Mouse (Mus musculus) embryo, embryonic 10.5 days (tissue): ENCODE results near the gene Aftph.

Experiments
- DNase-seq: peaks from one replicate; pipeline ENCODE4 v3.0.0-alpha.2; 2015; ENCODE audit warnings: low spot score

Gene Aftph

DNA sequence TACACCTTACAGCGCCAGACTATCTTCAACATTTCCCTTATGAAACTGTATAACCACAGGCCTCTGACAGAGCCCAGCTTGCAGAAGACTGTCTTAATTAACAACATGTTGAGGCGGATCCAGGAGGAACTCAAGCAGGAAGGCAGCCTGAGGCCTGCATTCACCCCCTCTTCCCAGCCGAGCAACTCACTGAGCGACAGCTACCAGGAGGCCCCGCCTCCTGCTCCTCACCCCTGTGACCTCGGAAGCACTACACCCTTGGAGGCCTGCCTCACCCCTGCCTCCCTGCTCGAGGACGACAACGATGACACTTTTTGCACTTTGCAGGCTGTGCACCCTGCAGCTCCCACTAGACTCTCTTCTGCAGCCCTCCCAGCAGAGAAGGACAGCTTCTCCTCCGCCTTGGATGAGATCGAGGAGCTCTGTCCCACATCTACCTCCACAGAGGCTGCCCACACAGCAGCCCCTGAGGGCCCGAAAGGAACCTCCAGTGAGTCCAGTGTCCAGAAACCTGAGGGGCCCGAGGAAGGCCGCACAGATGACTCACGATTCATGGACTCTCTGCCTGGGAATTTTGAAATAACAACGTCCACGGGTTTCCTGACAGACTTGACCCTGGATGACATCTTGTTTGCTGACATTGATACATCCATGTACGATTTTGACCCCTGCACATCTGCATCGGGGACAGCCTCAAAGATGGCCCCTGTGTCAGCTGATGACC, 93.3 kb downstream of the Aftph start:
- DNase-seq = peak; percentile 76

DNA sequence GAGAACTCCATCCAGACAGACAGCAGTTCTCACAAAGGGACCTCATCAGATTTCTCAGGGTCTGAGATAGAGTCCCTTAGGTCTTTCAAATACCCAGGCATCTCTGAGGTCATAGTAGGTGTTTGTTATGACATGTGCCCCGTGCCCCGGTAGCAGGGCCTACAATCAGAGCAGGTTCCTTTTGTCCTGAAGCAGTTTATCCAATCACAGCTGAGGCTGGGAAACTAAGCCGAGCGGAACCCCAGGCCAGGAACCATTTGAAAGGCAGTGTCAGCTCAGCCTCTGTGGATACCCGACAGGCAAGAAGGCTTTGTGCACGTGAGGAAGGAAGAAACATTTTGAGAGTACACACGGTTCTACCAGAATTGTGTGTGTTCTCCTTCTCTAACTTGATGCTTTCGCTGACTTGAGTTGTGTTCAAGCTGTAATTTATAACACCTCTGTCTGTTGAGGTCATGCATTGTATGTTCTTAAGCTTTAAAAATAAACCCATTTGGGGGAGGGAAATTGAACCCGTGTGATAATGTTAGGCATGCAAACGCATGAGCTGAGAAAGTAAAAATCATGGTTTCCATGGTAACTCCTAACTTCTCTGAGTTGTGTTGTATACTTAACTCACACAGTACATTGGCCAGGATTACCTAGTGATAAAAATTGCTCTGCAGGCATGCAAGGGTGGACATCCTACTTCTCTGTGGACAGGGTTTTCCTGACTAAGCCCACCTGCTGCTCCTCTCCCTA, 94.2 kb downstream of the Aftph start:
- DNase-seq = no peak

DNA sequence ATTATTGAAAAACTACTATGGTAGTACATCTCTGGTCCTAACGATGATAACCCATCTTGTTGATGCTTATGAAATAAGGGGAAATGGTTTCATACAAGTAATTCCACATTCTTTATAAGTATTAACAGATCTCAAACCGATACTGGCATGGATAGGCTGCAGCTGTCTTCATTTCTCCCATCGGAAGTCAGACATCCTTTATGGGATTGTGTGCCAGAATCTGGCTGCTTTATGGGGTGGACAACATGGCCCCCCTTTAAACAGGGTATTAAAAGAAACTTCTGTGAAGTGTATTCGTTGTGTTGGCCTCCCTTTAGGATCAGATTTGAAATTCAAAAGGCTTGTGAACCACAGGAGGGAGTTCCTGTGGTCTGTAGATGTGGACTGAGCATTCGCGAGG, 95.2 kb downstream of the Aftph start:
- DNase-seq = no peak

DNA sequence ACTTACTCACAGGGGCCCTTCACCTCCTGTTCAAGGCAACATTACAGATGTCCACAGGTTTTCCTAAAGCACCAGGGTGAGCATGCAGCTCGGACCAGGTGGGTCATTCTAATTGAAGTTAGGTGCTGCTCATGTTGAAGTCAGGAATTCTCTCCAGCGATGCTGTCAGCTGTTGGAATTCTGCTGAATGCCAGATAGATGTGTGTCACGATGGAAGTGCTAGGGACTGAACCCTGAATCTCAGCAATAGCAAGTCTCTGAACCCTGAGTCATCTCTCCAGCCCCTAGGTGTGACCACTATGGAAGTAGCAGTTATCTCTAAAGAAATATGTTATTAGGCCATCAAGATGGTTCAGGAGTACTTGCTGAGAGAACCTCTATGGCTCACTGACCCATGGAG, 95.9 kb downstream of the Aftph start:
- no peak for DNase-seq

DNA sequence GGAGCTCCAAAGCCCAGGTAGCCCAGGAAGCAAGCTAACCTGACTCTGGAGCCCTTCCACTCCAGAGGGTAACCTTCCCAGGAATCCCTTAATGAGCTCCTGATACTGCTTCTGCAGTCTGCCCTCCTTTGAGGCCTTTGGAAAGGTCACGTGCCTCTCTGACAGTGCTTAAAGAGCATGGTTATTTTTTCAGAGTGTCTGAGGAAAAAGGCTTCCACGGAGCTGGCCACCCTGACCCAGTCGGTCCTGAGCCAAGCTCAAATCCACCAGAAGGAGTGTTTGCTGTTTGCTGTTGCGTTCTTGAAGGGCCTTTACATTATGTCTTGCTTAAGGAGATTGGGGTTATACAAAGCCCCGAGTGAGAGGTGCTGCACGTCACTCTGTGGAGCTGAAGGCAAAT, 96.5 kb downstream of the Aftph start:
- no peak for DNase-seq

DNA sequence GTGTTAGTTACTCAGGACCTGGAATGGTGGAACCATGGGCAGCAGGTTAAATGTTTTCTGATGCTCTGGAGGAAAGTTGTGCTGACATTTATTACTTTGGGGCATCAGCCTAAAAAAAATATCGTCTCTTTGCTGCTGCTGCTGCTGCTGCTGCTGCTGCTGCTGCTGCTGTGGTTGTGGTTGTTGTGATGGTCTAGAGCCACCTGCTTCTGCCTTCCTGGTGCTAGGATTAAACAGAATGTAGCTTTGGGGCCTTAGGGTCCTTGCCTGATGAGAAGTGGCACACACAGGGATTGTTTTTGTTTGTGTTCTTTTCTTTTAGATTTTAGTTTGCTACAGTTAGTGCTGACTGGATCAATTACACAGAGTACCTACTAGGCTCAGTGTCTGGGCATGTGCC, 97.2 kb downstream of the Aftph start:
- no peak for DNase-seq

DNA sequence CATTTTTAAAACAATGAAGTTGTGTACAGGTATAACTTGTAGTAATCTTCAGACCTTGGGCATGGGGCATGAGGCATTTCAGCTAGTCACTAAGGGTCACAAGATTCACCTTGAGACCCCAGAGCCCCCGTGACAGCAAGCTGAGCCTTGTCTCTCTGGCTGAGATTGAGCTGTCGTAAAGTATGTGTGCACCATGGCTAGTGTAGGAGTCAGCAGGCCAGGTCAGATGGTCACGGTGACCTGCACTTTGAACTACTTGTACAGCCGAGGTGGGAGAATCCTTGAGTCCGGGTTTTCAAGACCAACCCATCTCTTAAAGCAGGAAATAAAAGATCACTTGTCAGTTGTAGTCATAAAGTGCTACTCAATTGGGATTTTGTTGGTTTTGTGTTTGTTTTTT, 98.2 kb downstream of the Aftph start:
- no peak for DNase-seq

DNA sequence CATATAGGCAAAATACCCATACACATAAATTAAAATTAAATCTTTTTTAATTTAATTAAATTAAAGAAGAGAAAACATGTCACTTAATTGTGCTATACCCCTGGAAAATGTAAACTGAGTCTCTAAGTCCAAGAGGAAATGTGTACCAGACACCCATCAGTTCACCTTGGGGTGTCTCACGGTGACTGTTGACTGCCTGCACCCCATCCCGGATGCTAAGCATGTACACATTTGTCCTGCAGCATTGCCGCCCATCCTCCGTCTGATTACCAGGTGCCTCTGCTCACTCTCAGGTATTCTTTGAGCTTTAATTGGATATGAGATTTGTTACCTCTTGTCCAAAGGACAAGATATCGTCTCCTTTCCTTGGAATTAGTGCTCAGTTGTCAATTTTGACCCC, 99.1 kb downstream of the Aftph start:
- DNase-seq = no peak

DNA sequence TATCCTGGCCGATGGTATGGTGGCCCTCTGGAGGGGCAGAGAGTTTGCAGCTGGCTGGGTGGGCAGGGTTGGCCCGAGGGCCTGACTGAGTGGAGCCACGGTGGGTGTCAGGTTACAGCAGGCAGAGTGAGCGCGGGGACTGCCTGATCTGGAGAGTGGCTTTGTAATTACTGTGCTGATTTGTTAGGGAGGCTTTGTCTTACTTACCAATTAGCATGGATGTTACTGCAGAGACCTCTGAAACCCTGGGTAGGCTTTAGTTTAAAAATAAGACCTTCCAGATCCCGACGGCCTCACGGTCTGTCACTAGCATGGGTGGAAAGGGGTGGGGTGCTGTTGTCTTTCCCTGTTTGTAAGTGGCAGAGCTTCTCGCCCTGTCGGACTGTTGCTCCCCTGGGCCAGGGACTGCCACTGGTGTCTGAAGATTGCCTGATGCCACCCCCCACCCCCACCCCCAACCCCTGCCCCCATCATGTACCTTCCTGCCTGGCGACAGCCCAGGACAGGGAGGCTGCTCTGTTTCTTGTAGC, 101.4 kb downstream of the Aftph start:
- DNase-seq = peak; percentile 85

DNA sequence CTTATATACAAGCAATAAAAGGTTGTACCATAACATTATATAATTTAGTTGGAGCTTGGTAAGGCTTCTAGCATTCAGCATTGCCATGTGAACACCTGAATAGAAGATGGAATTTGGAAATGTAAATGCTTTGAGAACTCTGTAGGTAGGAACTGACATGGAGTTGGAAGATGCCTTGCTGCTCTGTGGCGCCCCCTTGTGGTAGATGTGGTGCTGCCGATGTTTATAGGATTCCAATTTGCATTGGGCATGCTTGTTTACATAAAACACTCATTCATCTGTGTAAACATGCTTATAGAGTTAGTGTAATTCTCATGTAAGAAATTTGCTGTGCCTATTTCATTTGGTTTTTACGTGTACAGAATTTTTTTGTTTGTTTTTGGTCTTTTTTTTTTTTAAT, 102.5 kb downstream of the Aftph start:
- peak; percentile 86 for DNase-seq

DNA sequence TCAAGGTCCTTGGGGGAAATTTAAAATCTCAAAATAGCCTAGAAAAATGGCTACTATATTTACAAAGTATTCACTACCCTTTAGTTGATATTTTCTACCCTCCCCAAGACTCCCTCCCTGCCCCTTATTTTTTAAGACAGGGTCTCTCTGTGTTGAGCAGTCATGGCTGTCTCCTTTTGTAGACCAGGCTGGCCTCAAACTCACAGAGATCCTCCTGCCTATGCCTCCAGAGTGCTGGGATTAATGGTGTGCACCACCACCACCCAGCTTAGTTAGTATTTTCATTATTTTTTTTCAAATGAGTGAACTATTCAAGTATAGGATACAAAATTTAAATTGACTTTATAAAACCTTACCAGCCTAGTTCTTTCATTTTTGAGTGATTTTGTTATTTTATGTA, 104.3 kb downstream of the Aftph start:
- no peak for DNase-seq

DNA sequence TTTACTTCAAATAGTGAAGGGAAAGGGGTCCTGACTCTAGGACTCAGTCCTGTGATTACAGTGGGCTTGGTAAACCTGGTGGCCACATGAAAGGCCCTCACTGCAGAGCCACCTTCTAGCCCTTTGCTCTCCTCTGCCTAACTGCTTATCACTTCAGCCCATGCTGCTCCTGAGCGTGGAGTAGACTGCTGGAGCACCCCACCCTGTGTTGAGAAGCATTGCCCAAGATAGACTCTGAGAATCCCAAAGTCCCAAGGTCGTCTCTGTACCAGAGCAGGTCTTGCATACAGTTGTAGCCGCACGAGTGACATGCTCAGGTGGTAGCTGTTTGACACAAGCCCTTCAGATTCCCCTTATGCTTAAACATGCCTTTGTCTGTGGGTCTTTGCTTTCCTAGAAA, 105.3 kb downstream of the Aftph start:
- DNase-seq = no peak

DNA sequence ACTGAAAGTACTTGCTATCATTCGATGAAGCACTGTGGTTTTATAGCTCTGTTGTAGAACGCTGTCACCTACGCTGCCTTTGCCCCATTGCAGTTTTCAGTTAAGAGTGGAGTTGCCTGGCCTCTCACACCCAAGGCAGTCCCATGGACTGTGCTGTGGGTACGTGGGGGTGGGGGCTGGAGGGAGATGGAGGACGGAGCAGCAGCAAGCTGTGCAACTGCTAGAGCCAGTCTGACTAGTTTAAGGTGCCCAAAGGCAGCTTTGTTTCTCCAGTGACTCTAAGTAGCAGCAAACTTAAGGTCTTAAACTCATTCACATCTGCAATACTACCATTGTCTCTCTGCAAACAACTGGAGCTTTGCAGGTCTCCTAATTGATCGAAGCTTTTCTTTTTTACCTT, 105.7 kb downstream of the Aftph start:
- no peak for DNase-seq
